Mouse (Mus musculus) embryonic facial prominence, embryonic 10.5 days (tissue): ENCODE measurements around the gene Cadm1. TPM values are rescaled to one million over a fixed set of nuclear protein-coding genes. Genes with fewer than 3 reads are reported as not detected.

Experiments
- DNase-seq: peaks from one replicate; pipeline ENCODE4 v3.0.0-alpha.2; 2017; ENCODE audit warnings: low spot score
- H3K27ac ChIP-seq: fragments of 300-500 bp; sonication (generic); replicated peaks from 2 replicates; pipeline ENCODE4 v1.5.1; 2016; ENCODE audit warnings: mild to moderate bottlenecking
- H3K27me3 ChIP-seq: fragments of 300-500 bp; sonication (generic); replicated peaks from 2 replicates; pipeline ENCODE4 v1.6.1; 2016; ENCODE audit warnings: low read depth, mild to moderate bottlenecking; ENCODE audit not compliant: poor library complexity, severe bottlenecking
- H3K36me3 ChIP-seq: fragments of 300-500 bp; sonication (generic); replicated peaks from 2 replicates; pipeline ENCODE4 v1.6.1; 2016; ENCODE audit warnings: mild to moderate bottlenecking, moderate library complexity
- H3K4me1 ChIP-seq: fragments of 300-500 bp; sonication (generic); 2 replicates; pipeline ENCODE4 v1.6.1; 2016
- H3K4me3 ChIP-seq: fragments of 300-500 bp; sonication (generic); 2 replicates; pipeline ENCODE4 v1.5.1; 2016; ENCODE audit warnings: mild to moderate bottlenecking, moderate library complexity
- H3K9me3 ChIP-seq: fragments of 300-500 bp; sonication (generic); 2 replicates; pipeline ENCODE4 v1.6.1; 2016; ENCODE audit warnings: mild to moderate bottlenecking
- WGBS: fragments of 180-500 bp; shearing (Covaris S2); methylation state at CpG from one replicate; pipeline ENCODE4 v1.1.7; 2016; 5-methylcytosine and 5-hydroxymethylcytosine counted together
- polyA plus RNA-seq: library from polyadenylated mRNA; unstranded; fragments of >200 nt; fragmentation: Nextera tagmentation; extraction: Ambion mirVana; gene quantifications from 2 replicates; pipeline ENCODE4 v1.2.1, GENCODE M21; 2016

Cadm1 gene
- polyA plus RNA-seq, 1 experiment from 2014 or later = 120 TPM

DNA sequence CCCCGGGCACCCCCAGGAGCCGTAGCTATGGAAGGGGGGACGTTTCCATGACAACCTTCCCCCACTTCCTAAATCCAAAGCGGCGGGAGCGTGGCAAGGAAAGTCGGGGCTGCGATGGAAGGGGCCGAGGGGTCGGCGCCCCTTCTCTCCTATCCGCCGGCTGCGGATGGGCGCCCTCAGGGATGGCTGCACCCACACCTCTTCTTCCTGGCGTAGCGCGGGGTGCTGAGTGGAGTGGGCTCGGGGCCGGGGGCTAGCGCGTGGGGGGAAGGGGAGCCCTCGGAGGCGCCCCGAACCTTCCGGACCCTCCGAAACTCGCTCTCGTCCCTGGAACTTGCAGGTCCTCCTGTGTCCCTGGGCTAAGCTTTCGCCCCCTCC, 560 bp downstream of the Cadm1 start:
- WGBS = 0% methylated on average over 30 of the region's 30 CpGs
- H3K4me3 ChIP-seq = peak overlapping the region; percentile 89
- H3K27me3 ChIP-seq = peaks cover 19% of the 10 kb centered on the region
- no peaks in the 10 kb centered on the region for H3K9me3 ChIP-seq
- H3K36me3 ChIP-seq = no peaks in the 10 kb centered on the region
- H3K27ac ChIP-seq = peak overlapping the region; percentile 93
- peaks cover 44% of the 10 kb centered on the region for H3K4me1 ChIP-seq
- DNase-seq = no peak

DNA sequence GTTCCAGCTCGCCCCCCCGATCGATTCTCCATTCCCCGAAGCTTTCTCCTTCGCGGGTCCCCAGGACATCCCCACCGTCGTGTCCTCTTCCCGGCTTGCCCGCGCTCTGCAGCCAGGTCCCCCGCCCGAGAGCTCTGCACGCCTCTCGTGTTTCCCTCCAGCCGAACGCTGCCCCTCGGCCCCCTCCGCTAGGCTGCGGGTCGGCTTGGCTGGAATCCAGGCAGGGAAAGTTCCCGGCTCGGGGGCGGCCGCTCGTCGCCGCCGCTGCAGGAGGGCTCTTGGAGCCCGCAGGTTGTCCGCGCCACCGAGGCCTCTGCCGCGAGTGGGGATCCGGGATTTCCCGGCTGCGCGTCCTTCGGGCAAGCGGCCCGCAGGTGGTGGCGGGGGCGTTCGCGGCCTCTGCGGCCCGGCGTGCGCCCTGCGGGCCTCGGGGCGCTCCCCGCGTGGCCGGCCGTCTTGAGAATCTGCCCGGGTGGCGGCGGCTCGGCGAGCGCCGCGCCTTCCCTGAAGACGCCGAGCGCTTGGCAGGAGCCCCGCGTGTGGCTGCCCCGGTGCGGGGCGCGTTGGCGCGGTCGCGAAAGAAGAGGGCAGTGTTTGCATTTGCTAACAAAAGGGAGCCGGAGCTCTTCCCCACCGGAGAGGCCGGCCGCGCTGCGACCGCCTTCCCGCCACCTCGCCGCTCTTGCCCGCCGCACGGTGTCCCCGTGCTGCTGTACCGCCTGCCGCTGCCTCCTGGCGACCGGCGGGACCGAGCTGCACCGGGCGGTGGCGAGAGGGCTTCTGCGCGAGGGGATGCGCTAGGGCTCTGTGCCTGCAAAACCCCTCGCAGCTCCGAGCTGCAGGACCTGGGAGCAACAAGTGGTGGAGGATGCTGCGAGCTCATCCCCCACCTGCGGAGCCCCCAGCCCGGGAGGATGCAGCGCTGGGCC, 1.2 kb downstream of the Cadm1 start:
- Histone ChIP-seq H3K27me3 (peaks cover 19% of the 10 kb centered on the region), H3K4me3 (peak overlapping the region; percentile 89), H3K36me3 (no peaks in the 10 kb centered on the region), H3K4me1 (peaks cover 44% of the 10 kb centered on the region), H3K9me3 (no peaks in the 10 kb centered on the region), H3K27ac (peak overlapping the region; percentile 93)
- DNase-seq = peak; percentile 81
- under 1% methylated on average over 110 of the region's 110 CpGs for whole genome bisulfite sequencing

- peak; percentile 59 for DNase-seq
- peak overlapping the region; percentile 89 for H3K4me3 ChIP-seq
- peaks cover 44% of the 10 kb centered on the region for H3K4me1 ChIP-seq
- H3K27me3 ChIP-seq = peaks cover 17% of the 10 kb centered on the region
- H3K9me3 ChIP-seq = no peaks in the 10 kb centered on the region
- H3K36me3 ChIP-seq = peaks cover 2% of the 10 kb centered on the region; the same call in 1 of the 2 replicates
- 3% methylated on average over 20 of the region's 20 CpGs for WGBS
- H3K27ac ChIP-seq = peak overlapping the region; percentile 93
Measured at GRCm38 (mm10) chr9:47532215-47532865, 2.4 kb downstream of the Cadm1 start.

GRCm38 (mm10) chr9:47533461-47533860, 3.5 kb downstream of the Cadm1 start:
- H3K27ac ChIP-seq = 0 out of 2 replicates have a peak overlapping the region, but pooled peaks have one; percentile 3
- DNase-seq = no peak

DNA sequence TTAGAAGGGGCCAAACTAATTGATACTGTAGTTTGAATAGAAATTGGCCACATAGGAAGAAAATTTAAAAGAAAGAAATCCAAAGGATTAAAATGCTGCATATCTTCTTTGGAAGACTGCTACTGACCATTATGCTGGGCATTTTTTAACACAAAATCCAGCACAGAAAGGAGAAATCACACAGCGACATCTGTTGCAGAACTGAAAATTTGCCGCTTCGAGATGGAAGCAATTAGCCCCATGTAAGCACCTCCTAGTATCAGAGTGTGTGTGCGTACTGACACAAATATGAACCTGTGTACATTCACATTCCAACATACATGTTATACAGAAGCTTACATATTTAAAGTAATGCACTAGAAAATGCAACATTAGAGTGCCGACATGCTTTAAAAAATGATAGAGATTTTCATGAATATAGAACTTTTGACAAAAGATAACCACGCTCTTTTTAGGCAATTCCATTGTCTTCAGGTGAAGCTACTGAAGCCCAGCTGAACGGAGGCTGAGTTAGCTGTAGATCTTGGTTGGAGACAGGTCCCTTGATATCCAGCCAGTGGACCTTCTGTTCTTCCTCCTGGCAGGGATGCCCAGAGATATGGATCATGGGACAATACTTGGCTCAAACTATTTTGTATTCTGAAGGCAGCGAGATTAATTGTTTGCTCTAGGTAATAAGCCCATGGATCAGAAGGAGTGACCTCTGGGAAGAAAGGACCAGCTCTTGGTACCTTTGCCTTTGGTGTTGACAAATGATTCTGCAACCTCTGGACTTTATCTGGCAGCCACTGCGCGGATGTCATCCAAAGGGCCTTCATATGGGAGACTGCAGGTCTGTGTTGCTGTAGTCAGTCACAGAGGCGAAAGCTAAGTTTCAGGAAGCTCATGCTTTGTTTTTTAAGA, 4.9 kb downstream of the Cadm1 start:
- no peaks in the 10 kb centered on the region for H3K9me3 ChIP-seq
- no peak overlapping the region for H3K4me3 ChIP-seq
- H3K36me3 ChIP-seq = peaks cover 25% of the 10 kb centered on the region
- H3K4me1 ChIP-seq = peaks cover 48% of the 10 kb centered on the region
- WGBS = 85% methylated on average over 11 of the region's 11 CpGs
- H3K27ac ChIP-seq = no peak overlapping the region
- H3K27me3 ChIP-seq = peaks cover 7% of the 10 kb centered on the region; the same call in 1 of the 2 replicates
- DNase-seq = no peak

More at GRCm38 (mm10) chr9:47533461-47533860, 3.5 kb downstream of the Cadm1 start:
- Histone ChIP-seq H3K36me3 (peaks cover 13% of the 10 kb centered on the region), H3K27me3 (peaks cover 7% of the 10 kb centered on the region; the same call in 1 of the 2 replicates), H3K9me3 (no peaks in the 10 kb centered on the region), H3K4me1 (peaks cover 52% of the 10 kb centered on the region), H3K4me3 (peak overlapping the region; percentile 89)
- 11% methylated on average over 8 of the region's 8 CpGs for WGBS

- peaks cover 28% of the 10 kb centered on the region for H3K36me3 ChIP-seq
- peaks cover 31% of the 10 kb centered on the region for H3K4me1 ChIP-seq
- WGBS = 64% methylated on average over 7 of the region's 7 CpGs
- no peaks in the 10 kb centered on the region for H3K9me3 ChIP-seq
- no peak overlapping the region; the same call in 1 of the 2 replicates for H3K27ac ChIP-seq
- H3K27me3 ChIP-seq = no peaks in the 10 kb centered on the region
- H3K4me3 ChIP-seq = peak overlapping the region; percentile 28; the same call in 1 of the 2 replicates
- no peak for DNase-seq
Measured at GRCm38 (mm10) chr9:47545245-47545644, 15.3 kb downstream of the Cadm1 start.

DNA sequence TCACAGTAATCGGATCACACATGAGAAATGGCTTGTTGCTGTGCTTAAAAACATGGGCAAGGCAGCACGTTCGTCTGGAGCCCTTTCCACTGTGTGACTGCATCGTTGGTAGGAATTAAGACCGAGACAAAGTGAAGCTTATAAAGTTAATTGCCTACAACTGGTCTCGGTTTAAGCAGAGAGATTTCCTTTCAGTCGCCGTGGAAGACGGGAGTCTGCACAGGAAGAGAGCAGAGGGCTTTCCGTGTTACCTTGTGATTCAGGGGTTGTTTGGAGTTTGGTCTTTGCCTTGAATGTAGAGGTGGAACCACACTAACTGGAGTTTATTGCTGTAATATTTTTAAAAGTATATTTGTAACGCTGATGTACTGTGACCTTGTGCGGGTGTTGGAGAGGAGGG, 15.7 kb downstream of the Cadm1 start:
- peaks cover 28% of the 10 kb centered on the region for H3K36me3 ChIP-seq
- 34% methylated on average over 12 of the region's 12 CpGs for WGBS
- H3K4me1 ChIP-seq = peaks cover 31% of the 10 kb centered on the region
- no peaks in the 10 kb centered on the region for H3K9me3 ChIP-seq
- H3K27ac ChIP-seq = no peak overlapping the region; the same call in 1 of the 2 replicates
- no peaks in the 10 kb centered on the region for H3K27me3 ChIP-seq
- peak overlapping the region; percentile 28; the same call in 1 of the 2 replicates for H3K4me3 ChIP-seq
- peak; percentile 31 for DNase-seq

- Histone ChIP-seq H3K4me1 (peaks cover 31% of the 10 kb centered on the region), H3K36me3 (peaks cover 34% of the 10 kb centered on the region), H3K27ac (no peak overlapping the region), H3K4me3 (no peak overlapping the region), H3K9me3 (no peaks in the 10 kb centered on the region), H3K27me3 (no peaks in the 10 kb centered on the region)
- DNase-seq = no peak
- WGBS = 93% methylated on average over 12 of the region's 12 CpGs
Measured at GRCm38 (mm10) chr9:47548402-47548801, 18.4 kb downstream of the Cadm1 start.

GRCm38 (mm10) chr9:47548916-47549315, 18.9 kb downstream of the Cadm1 start:
- Histone ChIP-seq H3K9me3 (no peaks in the 10 kb centered on the region), H3K4me3 (no peak overlapping the region), H3K27me3 (no peaks in the 10 kb centered on the region), H3K36me3 (peaks cover 30% of the 10 kb centered on the region), H3K4me1 (peaks cover 28% of the 10 kb centered on the region), H3K27ac (no peak overlapping the region)
- DNase-seq = no peak
- 93% methylated on average over 5 of the region's 5 CpGs for WGBS

DNA sequence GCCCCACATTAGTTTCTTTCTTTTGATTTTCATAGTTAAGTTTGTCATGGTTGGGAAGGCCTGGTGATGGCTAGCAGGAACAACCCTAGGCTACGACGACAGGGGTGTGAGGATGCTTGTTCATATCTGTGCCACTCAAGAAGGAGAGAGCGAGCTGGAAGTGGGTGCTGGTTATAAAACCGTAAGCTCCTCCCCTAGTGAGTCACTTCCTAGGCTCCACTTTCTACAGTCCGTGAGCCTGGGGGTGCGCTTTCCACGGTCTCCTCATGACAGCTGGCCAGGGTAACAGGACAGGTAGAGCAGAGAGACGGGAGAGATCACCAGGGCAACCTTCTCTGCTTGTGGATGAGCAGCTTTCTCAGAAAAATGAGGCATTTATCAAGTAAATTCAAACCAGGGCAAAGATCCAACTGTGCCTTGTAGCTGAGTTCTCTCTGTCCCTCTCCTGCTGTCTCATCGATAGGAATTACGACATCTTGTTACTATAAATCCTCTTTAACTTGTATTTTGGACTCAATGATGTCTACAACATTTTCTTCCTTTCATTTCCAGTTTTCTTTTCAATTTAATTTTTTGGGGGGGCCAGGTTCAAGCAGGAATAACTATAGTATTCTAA, 23.1 kb downstream of the Cadm1 start:
- Histone ChIP-seq H3K9me3 (no peaks in the 10 kb centered on the region), H3K4me3 (no peak overlapping the region), H3K27me3 (no peaks in the 10 kb centered on the region), H3K27ac (no peak overlapping the region), H3K4me1 (peaks cover 11% of the 10 kb centered on the region), H3K36me3 (peaks cover 26% of the 10 kb centered on the region)
- DNase-seq = no peak
- 88% methylated on average over 10 of the region's 10 CpGs for WGBS

DNA sequence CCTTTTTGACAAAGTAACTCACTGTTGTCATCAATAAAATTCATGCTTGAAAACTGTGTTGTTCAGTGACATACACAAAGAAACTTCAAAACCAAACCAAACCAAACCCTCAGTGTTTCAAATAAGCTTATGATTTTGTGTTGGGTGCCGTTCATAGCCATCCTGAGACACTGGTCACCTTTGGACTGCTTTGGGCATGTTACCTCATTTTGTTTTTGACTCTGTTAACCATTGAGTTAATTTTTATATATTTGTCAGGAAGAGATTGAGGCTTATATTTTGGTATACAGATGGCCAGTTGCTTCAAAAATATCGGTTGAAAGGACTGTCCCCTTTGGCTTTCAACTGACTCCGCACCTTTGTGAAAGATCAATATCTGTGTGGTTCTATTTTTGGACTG, 30.8 kb downstream of the Cadm1 start:
- Histone ChIP-seq H3K9me3 (0 out of 2 replicates have a peak, but pooled peaks cover 4% of the 10 kb centered on the region), H3K27ac (no peak overlapping the region), H3K27me3 (no peaks in the 10 kb centered on the region), H3K4me1 (peaks cover 25% of the 10 kb centered on the region), H3K4me3 (no peak overlapping the region), H3K36me3 (peaks cover 7% of the 10 kb centered on the region; the same call in 1 of the 2 replicates)
- WGBS = 92% methylated on average over 3 of the region's 3 CpGs
- no peak for DNase-seq
